Mouse (Mus musculus) C2C12 (cell line): ENCODE results near the gene Ttc7. TPM values are rescaled to one million over a fixed set of nuclear protein-coding genes. Genes with fewer than 3 reads are reported as not detected.

Experiments
- H3K27me3 ChIP-seq: one replicate; pipeline ENCODE4 v1.6.1; 2011; ENCODE audit not compliant: control insufficient read depth, insufficient read depth, insufficient read length
- H3K36me3 ChIP-seq: one replicate; pipeline ENCODE4 v1.6.1; 2011; ENCODE audit not compliant: control insufficient read depth, insufficient read depth
- H3K4me3 ChIP-seq: one replicate; pipeline ENCODE4 v1.5.1; 2011; ENCODE audit warnings: mild to moderate bottlenecking, control low read depth; ENCODE audit not compliant: poor library complexity, insufficient read depth, severe bottlenecking
- H3K79me2 ChIP-seq: one replicate; pipeline ENCODE4 v1.6.1; 2011; ENCODE audit not compliant: control insufficient read depth, insufficient read depth
- H3K79me3 ChIP-seq: one replicate; pipeline ENCODE4 v1.6.1; 2011; ENCODE audit warnings: low read depth, control low read depth
- H3ac ChIP-seq: one replicate; pipeline ENCODE3; 2011; ENCODE audit warnings: low read depth; ENCODE audit not compliant: control insufficient read depth, insufficient read length
- CEBPB ChIP-seq: IDR thresholded peaks from one replicate; pipeline ENCODE4 v1.6.1; 2011; ENCODE audit warnings: low read depth, mild to moderate bottlenecking, control low read depth, moderate library complexity
- CTCF ChIP-seq: IDR thresholded peaks from one replicate; pipeline ENCODE4 v1.5.1; 2011; ENCODE audit not compliant: control insufficient read depth, insufficient read depth, insufficient read length
- FOSL1 ChIP-seq: IDR thresholded peaks from one replicate; pipeline ENCODE4 v1.8.0; 2011; ENCODE audit warnings: mild to moderate bottlenecking, low read length; ENCODE audit not compliant: poor library complexity, insufficient read depth, severe bottlenecking
- MAX ChIP-seq: IDR thresholded peaks from one replicate; pipeline ENCODE4 v1.6.1; 2011; ENCODE audit warnings: mild to moderate bottlenecking, control low read depth
- MYOD1 ChIP-seq: IDR thresholded peaks from one replicate; pipeline ENCODE4 v1.6.1; 2011; ENCODE audit warnings: low read depth; ENCODE audit not compliant: control insufficient read depth, insufficient read length
- MYOG ChIP-seq: IDR thresholded peaks from one replicate; pipeline ENCODE4 v1.6.1; 2011; ENCODE audit not compliant: control insufficient read depth, insufficient read length; ENCODE audit errors: extremely low read depth
- USF1 ChIP-seq: IDR thresholded peaks from one replicate; pipeline ENCODE4 v1.6.1; 2011; ENCODE audit warnings: low read depth, mild to moderate bottlenecking, control low read depth, moderate library complexity
- polyA plus RNA-seq: library from polyadenylated mRNA; unstranded; fragments of >200 nt; fragmentation: generic; extraction: Trizol; gene quantifications from one replicate; pipeline ENCODE4 v1.2.1, GENCODE M21; 2012; ENCODE audit warnings: missing spikeins

Gene Ttc7
- polyA plus RNA-seq, 1 experiment = 9.8 TPM

DNA sequence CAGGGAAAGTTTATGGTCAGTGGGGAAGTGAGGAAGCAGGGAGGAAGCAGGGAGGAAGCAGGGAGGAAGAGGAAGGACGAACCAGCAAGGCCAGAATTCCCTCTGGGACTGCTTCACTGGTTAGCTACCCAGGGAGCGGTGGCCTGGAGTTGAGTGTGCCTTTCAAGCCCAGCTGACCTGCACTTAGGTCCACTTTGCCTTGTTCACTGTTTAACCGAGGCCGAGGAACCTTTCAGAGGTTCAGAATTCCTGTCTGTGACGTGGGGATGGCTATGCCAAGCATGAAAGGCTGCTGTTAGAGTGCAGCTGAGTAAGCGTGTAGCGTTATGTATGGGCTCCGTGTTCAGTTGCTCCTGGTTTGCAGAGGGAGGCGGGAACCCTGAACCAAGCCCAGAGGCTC lies 90.6 kb downstream of the Ttc7 start:
- no peaks in the 10 kb centered on the region for H3K79me2 ChIP-seq
- no peaks in the 10 kb centered on the region for H3K36me3 ChIP-seq
- no peaks in the 10 kb centered on the region for H3K79me3 ChIP-seq
- TF ChIP-seq MAX (no peak), MYOD1 (no peak), MYOG (no peak), CEBPB (no peak), CTCF (no peak), USF1 (no peak)
- H3K27me3 ChIP-seq = no peaks in the 10 kb centered on the region
- H3K4me3 ChIP-seq = no peak overlapping the region
- H3ac ChIP-seq = no peak overlapping the region

DNA sequence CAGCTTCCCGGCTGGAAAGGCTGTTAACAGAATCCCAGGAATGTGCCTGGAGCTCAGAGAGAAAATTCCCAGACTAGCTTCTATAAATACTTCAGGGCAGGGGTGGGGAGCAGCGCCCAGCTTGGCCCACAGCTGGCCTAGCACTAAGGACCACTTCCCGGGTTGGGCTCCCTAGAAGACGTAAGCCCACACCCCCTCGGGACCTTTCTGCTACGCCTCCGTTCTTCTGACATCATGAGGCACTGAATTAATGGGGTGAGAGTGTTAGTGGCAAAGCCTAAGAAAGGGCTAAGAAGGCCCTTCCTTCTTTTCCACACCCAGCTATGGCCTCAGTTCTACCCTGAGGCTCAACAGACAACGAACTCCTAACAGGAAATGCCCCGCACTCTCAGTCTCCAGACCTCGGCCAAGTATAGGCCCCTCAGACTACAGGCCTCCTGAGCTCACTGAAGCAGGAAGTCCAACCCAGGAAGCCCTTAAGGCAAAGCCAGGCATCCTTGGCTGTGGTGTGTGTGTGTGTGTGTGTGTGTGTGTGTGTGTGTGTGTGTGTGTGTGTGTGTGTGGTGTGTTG lies 93.3 kb downstream of the Ttc7 start:
- H3K79me3 ChIP-seq = no peaks in the 10 kb centered on the region
- H3K4me3 ChIP-seq = no peak overlapping the region
- TF ChIP-seq FOSL1 (no peak), MYOD1 (no peak), CTCF (no peak), CEBPB (no peak), MYOG (no peak), MAX (no peak), USF1 (no peak)
- no peaks in the 10 kb centered on the region for H3K27me3 ChIP-seq
- no peaks in the 10 kb centered on the region for H3K36me3 ChIP-seq
- no peaks in the 10 kb centered on the region for H3K79me2 ChIP-seq
- no peak overlapping the region for H3ac ChIP-seq

DNA sequence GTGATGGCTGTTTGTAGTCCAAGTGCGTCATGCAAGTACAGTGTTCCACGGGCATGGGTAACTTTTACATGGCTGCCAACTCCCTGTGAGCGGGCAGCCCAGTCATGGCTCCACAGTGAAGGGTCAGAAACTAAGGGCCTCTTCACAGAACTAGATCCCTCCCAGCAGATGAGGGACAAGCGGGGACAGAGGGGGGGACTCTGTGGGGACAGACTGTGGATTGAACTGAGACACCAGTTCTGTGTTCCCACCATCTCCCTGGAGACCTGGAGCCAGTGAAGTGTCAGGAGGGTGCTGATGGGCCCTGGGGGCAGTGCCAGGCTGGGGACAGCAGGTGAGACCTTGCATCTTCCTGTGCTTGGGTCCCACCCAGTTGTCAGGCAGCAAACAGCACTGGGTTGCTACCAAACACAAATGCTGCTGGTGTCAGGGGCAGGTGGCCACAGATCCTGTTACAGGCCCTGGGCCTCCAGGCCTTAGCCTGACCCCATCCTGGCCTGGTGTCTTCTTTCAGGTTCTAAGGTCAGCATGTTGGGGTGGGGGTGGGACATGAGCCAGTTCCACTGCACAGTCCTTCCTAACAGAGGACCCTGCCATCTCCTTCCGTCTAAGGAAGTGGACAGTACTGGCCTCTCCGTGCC lies 94.3 kb downstream of the Ttc7 start:
- Histone ChIP-seq H3K4me3 (no peak overlapping the region), H3K79me3 (no peaks in the 10 kb centered on the region), H3K27me3 (no peaks in the 10 kb centered on the region), H3ac (no peak overlapping the region), H3K79me2 (no peaks in the 10 kb centered on the region), H3K36me3 (no peaks in the 10 kb centered on the region)
- TF ChIP-seq CTCF = no peak

DNA sequence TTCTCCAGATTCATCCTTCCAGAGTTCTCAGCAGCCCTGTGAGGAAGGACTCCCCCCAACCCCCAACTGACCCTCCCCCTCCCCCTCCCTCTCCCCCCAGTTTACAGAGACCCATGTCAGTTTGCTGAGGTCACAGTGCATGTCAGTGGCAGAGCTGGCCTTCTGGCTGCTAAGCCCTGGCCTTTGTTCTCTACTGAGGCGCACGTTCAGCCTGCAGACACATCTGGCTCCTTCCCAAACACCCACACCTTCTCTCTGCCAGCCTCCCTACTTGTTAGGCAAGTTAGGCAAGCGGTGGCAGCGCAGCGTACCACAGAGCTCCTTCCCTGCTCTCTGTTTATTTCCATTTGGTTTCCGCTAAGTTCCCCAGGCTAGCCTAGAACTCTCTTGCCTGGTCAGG lies 94.8 kb downstream of the Ttc7 start:
- H3K79me3 ChIP-seq = no peaks in the 10 kb centered on the region

DNA sequence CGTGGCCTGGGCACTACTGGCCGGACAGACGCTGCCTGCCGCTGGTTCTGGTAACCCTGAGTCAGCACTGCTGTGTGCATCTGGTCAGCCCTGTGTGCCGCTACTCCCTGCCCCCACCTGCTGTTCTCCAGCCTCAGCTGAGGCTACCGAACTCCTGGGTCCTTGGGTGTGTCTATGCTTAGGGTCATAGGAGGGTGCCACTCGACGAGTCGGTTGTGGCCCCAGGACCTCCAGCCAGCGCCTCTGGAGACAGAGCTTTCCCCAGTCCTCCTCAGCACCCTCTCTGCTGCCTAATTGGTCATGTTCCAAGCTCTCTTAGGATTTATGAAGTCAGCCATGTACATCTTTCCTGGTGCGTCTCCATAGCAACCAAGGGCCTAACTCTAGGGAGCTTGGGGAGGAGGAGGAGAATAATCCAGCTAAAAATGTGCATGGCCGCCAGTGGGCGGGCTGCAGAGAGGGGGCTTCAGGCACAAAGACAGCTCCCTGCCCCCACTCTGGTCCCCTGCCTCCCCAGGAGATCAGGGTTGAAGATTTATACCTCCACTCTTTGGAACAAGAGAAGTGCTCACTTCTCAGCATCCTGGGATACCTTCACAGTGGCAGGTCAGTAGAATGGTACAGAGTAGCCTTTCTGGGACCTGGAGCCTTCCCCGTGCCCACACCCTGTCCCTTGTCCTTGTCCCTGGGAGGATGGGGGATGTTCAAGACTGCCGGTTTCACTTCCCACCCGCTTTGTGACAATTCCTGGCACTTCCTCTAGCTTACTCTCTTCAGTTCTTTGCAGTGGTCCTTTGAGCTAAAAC lies 95.9 kb downstream of the Ttc7 start:
- TF ChIP-seq USF1 (no peak), MYOG (no peak), CTCF (no peak), MYOD1 (no peak), MAX (no peak), FOSL1 (no peak), CEBPB (no peak)
- H3K27me3 ChIP-seq = no peaks in the 10 kb centered on the region
- H3K36me3 ChIP-seq = no peaks in the 10 kb centered on the region
- H3ac ChIP-seq = no peak overlapping the region
- no peaks in the 10 kb centered on the region for H3K79me2 ChIP-seq
- H3K79me3 ChIP-seq = no peaks in the 10 kb centered on the region
- H3K4me3 ChIP-seq = no peak overlapping the region

More for the DNA sequence above, 94.8 kb downstream of the Ttc7 start:
- Histone ChIP-seq H3K4me3 (no peak overlapping the region), H3K36me3 (no peaks in the 10 kb centered on the region), H3K27me3 (no peaks in the 10 kb centered on the region), H3ac (no peak overlapping the region), H3K79me2 (no peaks in the 10 kb centered on the region)
- TF ChIP-seq USF1 = no peak
- TF ChIP-seq MYOG = no peak
- TF ChIP-seq MYOD1 = no peak

DNA sequence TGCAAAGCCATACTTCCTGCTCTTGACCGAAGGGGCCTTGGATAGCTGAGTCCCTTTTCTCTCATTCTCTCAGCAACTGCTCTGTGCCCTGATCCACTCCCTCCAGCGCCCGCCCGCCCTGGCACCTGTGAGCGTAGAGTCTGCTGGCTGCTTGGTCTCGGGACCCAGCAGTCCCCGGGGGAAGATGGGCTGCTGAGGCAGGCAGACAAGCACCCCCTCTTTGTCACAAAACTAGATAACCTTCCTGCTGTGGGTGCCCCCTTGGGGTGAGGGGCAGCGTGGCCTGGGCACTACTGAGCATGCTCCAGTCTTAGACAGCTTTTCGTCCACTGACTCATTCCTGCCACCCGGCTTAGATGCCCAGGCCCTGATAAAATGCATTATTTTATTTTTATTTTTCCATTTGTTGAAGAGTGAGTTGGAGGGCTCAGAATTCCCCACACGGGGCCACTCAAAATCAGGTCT lies 96.5 kb downstream of the Ttc7 start:
- Histone ChIP-seq H3ac (no peak overlapping the region), H3K27me3 (no peaks in the 10 kb centered on the region), H3K79me3 (no peaks in the 10 kb centered on the region), H3K4me3 (no peak overlapping the region), H3K79me2 (no peaks in the 10 kb centered on the region), H3K36me3 (no peaks in the 10 kb centered on the region)
- TF ChIP-seq MYOG (no peak), CEBPB (no peak), MAX (no peak), CTCF (no peak), MYOD1 (no peak), FOSL1 (no peak), USF1 (no peak)
